Mouse (Mus musculus): Measurements from ENCODE around the gene Gm3248. TPM values are rescaled to one million over a fixed set of nuclear protein-coding genes. Genes with fewer than 3 reads are reported as not detected.
"Not testable (repeated sequence)": the region's sequence is repeated elsewhere in the genome, so short reads cannot be mapped to it uniquely, and the experiment has no call there.

The Gm3248 gene
- not detected in 2 replicates for total RNA-seq (2015)
- not detected in 2 replicates for total RNA-seq (2017)

DNA sequence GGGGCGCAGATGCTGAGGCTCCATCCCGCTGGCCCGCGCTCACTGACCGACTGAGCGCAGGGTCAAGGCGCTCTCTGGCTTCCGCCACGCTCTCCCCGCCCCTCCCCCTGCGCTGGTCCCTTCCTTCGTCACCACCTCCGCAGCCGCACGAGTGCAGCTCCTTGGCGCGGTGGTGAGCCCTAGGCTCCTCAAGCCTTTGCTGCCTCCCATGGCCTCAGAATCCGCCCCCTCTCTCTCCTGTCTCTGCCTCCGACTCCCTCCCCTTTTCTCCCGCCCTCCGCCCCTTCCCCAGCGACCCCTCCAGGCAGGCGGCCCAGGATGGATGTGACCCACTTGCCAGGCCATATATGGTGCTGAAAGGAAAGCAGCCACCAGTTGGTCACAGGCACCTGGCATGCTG, at the start of gene Gm3248:
Gene Gm3248 (minus strand): TSS at position 111 of the 400 bp plus-strand sequence.
- not testable (repeated sequence) for ATAC-seq (replicated peaks; ENCODE audit: poor library complexity)

DNA sequence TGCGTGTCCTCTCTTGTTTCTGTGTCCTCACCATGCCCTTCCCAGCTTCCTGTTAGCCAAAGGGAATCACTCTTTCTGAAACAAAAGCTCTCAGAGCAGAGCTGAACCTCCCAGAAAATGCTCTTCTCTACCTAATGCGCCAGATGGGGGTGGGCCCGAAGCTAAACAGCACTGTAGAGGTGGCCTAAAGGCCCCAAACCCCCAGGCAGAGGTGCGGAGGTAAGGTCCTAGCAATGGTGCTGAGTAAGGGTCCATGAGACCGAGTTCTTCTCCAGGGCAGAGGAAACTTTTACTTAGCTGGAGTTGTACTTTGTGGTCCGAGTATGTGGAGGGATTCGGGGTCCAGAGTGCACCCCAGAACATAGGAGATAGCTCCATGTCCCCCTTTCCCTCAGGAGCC, 25.6 kb upstream of the Gm3248 start:
- not testable (repeated sequence) for ATAC-seq (replicated peaks; ENCODE audit: poor library complexity)

DNA sequence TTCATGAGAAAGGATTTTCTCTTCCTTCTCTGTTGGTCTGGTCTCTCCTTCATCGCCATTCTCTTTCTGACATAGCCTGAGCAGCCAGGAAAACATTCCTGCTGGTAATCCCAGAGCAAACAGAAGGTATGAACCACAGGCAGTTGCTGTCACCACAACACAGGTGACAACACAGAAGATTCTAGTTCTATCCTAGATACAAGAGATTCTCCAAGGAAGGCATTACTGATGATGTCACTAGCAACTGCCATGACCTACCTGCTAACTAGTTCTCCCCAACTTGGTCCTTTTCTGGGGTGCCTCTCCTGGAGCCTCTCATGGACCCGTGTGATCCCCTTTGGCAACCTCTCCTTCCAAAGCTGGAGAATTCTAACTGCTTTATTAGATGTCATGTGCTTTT, 17.5 kb upstream of the Gm3248 start, which contains the start of gene Gm3453:
Gene Gm3453 (minus strand): TSS at position 101 of the 400 bp plus-strand sequence.
- not testable (repeated sequence) for ATAC-seq (replicated peaks; ENCODE audit: poor library complexity)

DNA sequence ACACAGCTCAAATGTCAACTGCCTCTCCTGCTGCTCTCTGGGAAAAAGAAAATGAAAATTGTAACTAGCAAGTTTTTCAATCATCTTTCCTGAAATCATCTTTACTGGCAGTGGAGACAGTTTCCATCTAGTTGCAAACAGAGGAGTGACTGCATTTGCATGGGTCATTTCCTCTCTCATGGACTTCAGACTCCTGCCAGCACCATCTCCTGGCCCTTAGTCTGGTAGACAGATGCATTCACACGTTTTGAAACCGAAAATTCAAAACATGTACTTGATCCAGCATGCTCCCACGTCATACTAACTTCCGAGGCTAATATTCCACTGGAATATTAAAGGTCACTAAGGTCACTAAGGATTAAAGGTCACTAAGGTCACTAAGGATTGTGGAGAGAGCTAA, 896 bp upstream of the Gm3248 start:
- not testable (repeated sequence) for ATAC-seq (replicated peaks; ENCODE audit: poor library complexity)

- ATAC-seq (replicated peaks; ENCODE audit: poor library complexity) = not testable (repeated sequence)
Measured at GRCm38 (mm10) chr14:5961102-5961501, 443 bp downstream of the Gm3248 start.

DNA sequence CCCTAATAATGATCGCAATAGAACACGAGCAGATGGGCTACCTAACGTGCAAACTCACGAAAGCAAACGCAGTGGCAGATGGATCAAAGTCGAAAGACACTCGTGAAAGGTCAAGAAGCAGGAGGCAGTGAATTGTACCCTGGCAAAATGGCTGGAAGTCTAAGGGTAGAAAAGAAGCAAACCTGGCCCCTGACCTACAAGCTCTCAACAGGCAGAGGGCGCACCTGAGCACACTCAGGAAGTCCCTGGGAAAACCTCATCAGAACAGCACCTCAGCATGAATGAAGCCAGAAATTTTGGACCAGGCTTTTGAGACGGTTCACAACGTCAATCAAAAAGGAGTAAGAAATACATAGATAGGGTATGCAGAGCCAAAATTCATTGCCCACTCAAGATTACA, 1.1 kb downstream of the Gm3248 start:
- not testable (repeated sequence) for ATAC-seq (replicated peaks; ENCODE audit: poor library complexity)

- ATAC-seq (replicated peaks; ENCODE audit: poor library complexity) = not testable (repeated sequence)
Measured at GRCm38 (mm10) chr14:5923276-5923675, 38.3 kb downstream of the Gm3248 start.

GRCm38 (mm10) chr14:5918330-5918942, 43.1 kb downstream of the Gm3248 start:
- ATAC-seq (replicated peaks; ENCODE audit: poor library complexity) = not testable (repeated sequence)

DNA sequence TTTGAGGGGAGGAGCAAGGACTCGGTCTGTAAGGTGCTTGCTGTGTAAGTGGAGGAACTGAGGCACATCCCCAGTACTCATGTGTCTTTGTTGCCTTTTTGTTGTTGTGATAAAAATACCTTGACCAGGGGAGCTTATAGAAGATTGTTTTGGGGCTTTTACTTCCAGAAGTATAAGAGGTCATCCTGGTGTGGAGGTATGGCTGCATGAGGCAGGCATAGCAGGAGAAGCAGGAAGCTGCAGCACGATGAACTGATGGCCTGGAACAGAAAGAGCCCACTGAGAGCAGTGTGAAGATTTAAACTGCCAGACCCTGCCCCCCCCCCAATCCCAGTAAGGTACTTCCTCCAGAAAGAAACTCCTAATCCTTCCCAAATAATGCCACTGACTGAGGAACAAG, 47.8 kb downstream of the Gm3248 start:
- ATAC-seq (replicated peaks; ENCODE audit: poor library complexity) = not testable (repeated sequence)

Other genes starting within 250 kb of the Gm3248 start
- gene Gm3373, start 220.2 kb downstream of the Gm3248 start, total RNA-seq (2015) = not detected in 2 replicates
- gene Gm3373, start 220.2 kb downstream of the Gm3248 start, total RNA-seq (2017) = not detected in 2 replicates
- 0.76 and 1.4 TPM in 2 replicates for gene Gm3383, start 153.8 kb downstream of the Gm3248 start, total RNA-seq (2015)
- gene Gm3383, start 153.8 kb downstream of the Gm3248 start, total RNA-seq (2017) = 0.91 and 1.00 TPM in 2 replicates
- not detected in 2 replicates for gene Gm3424, start 131.4 kb downstream of the Gm3248 start, total RNA-seq (2015)
- gene Gm3424, start 131.4 kb downstream of the Gm3248 start, total RNA-seq (2017) = not detected in 2 replicates
- gene Gm8237, start 81.4 kb downstream of the Gm3248 start, total RNA-seq (2015) = not detected in 2 replicates
- not detected in 2 replicates for gene Gm8237, start 81.4 kb downstream of the Gm3248 start, total RNA-seq (2017)
- not detected in 2 replicates for gene Gm3453, start 17.4 kb upstream of the Gm3248 start, total RNA-seq (2015)
- gene Gm3453, start 17.4 kb upstream of the Gm3248 start, total RNA-seq (2017) = not detected in 2 replicates
- gene Gm6337, start 96.5 kb upstream of the Gm3248 start, total RNA-seq (2015) = not detected in 2 replicates
- gene Gm6337, start 96.5 kb upstream of the Gm3248 start, total RNA-seq (2017) = not detected in 2 replicates
- not detected in 2 replicates for gene Gm8206, start 132.2 kb upstream of the Gm3248 start, total RNA-seq (2015)
- gene Gm8206, start 132.2 kb upstream of the Gm3248 start, total RNA-seq (2017) = 1.9 TPM in 1 of 2 replicates, not detected in the other
- 0.27 and 0.29 TPM in 2 replicates for gene Gm3468, start 146.9 kb upstream of the Gm3248 start, total RNA-seq (2015)
- 0.17 and 0.62 TPM in 2 replicates for gene Gm3468, start 146.9 kb upstream of the Gm3248 start, total RNA-seq (2017)
- not detected in 2 replicates for gene Gm3476, start 164.1 kb upstream of the Gm3248 start, total RNA-seq (2015)
- not detected in 2 replicates for gene Gm3476, start 164.1 kb upstream of the Gm3248 start, total RNA-seq (2017)

Data from megakaryocyte progenitor cell, adult 5-6 weeks (primary cell).